Mouse (Mus musculus): Measurements from ENCODE around the gene Slc30a7. TPM values are rescaled to one million over a fixed set of nuclear protein-coding genes. Genes with fewer than 3 reads are reported as not detected.
"Not testable (repeated sequence)": the region's sequence is repeated elsewhere in the genome, so short reads cannot be mapped to it uniquely, and the experiment has no call there.

The Slc30a7 gene
- total RNA-seq, 1 experiment from 2014 or later: 39.8 TPM

- no peak for ATAC-seq (replicated peaks; ENCODE audit: low read depth, poor library complexity, severe bottlenecking)
Observed at GRCm38 (mm10) chr3:115949921-115950877, 57.0 kb downstream of the Slc30a7 start.

GRCm38 (mm10) chr3:115949220-115949920, 57.8 kb downstream of the Slc30a7 start:
- no peak for ATAC-seq (replicated peaks; ENCODE audit: low read depth, poor library complexity, severe bottlenecking)

GRCm38 (mm10) chr3:115946272-115946671, 60.9 kb downstream of the Slc30a7 start:
- no peak for ATAC-seq (replicated peaks; ENCODE audit: low read depth, poor library complexity, severe bottlenecking)

GRCm38 (mm10) chr3:115944376-115944775, 62.8 kb downstream of the Slc30a7 start:
- ATAC-seq (replicated peaks; ENCODE audit: low read depth, poor library complexity, severe bottlenecking): no peak

- no peak for ATAC-seq (replicated peaks; ENCODE audit: low read depth, poor library complexity, severe bottlenecking)
Observed at GRCm38 (mm10) chr3:115941464-115941863, 65.7 kb downstream of the Slc30a7 start.

GRCm38 (mm10) chr3:115940510-115940909, 66.7 kb downstream of the Slc30a7 start:
- ATAC-seq (replicated peaks; ENCODE audit: low read depth, poor library complexity, severe bottlenecking): no peak

- no peak for ATAC-seq (replicated peaks; ENCODE audit: low read depth, poor library complexity, severe bottlenecking)
Observed at GRCm38 (mm10) chr3:115937807-115938206, 69.4 kb downstream of the Slc30a7 start.

- ATAC-seq (replicated peaks; ENCODE audit: low read depth, poor library complexity, severe bottlenecking): peak; percentile 90
Observed at GRCm38 (mm10) chr3:115936734-115937599, 70.2 kb downstream of the Slc30a7 start.

- no peak for ATAC-seq (replicated peaks; ENCODE audit: low read depth, poor library complexity, severe bottlenecking)
Observed at GRCm38 (mm10) chr3:115933293-115934186, 73.7 kb downstream of the Slc30a7 start.

- ATAC-seq (replicated peaks; ENCODE audit: low read depth, poor library complexity, severe bottlenecking): no peak
Observed at GRCm38 (mm10) chr3:115931701-115932100, 75.5 kb downstream of the Slc30a7 start.

- ATAC-seq (replicated peaks; ENCODE audit: low read depth, poor library complexity, severe bottlenecking): no peak
Observed at GRCm38 (mm10) chr3:115926531-115926930, 80.7 kb downstream of the Slc30a7 start.

- ATAC-seq (replicated peaks; ENCODE audit: low read depth, poor library complexity, severe bottlenecking): no peak
Observed at GRCm38 (mm10) chr3:115924401-115925190, 82.6 kb downstream of the Slc30a7 start.

GRCm38 (mm10) chr3:115907406-115907805, 99.8 kb downstream of the Slc30a7 start:
- ATAC-seq (replicated peaks; ENCODE audit: low read depth, poor library complexity, severe bottlenecking): not testable (repeated sequence)

GRCm38 (mm10) chr3:115905567-115905966, 101.6 kb downstream of the Slc30a7 start:
- ATAC-seq (replicated peaks; ENCODE audit: low read depth, poor library complexity, severe bottlenecking): no peak

- ATAC-seq (replicated peaks; ENCODE audit: low read depth, poor library complexity, severe bottlenecking): no peak
Observed at GRCm38 (mm10) chr3:115905067-115905466, 102.1 kb downstream of the Slc30a7 start.

- peak; percentile 100 for ATAC-seq (replicated peaks; ENCODE audit: low read depth, poor library complexity, severe bottlenecking)
Observed at GRCm38 (mm10) chr3:115902301-115902956, 104.8 kb downstream of the Slc30a7 start.

GRCm38 (mm10) chr3:115898354-115898948, 108.8 kb downstream of the Slc30a7 start:
- ATAC-seq (replicated peaks; ENCODE audit: low read depth, poor library complexity, severe bottlenecking): no peak

Data from common myeloid progenitor, adult 5-6 weeks (primary cell).